Mouse (Mus musculus) heart, embryonic 14.5 days (tissue): ENCODE data around the gene Slc35f3. TPM values are rescaled to one million over a fixed set of nuclear protein-coding genes. Genes with fewer than 3 reads are reported as not detected.

Source experiments
- ATAC-seq: fragments of 200-750 bp; cut with Nextera tagmentation; 2 replicates; pipeline ENCODE4 v1.8.0; 2017; ENCODE audit warnings: low read depth, moderate TSS enrichment; ENCODE audit not compliant: insufficient number of reproducible peaks, insufficient read depth, low FRiP score
- H3K27ac ChIP-seq, 2 experiments: fragments of 200-500 bp in 1 of 2; fragments of 300-500 bp in 1 of 2; sonication (generic) in 1 of 2; replicated peaks in 1 of 2; 2 replicates each; pipeline ENCODE4 v1.5.1; 2012 to 2014; ENCODE audit warnings: low read depth in 2 of 2, low read length in 2 of 2, control low read depth in 1 of 2, mild to moderate bottlenecking in 1 of 2, mixed read lengths in 1 of 2; ENCODE audit not compliant: control insufficient read depth in 1 of 2, insufficient read depth in 1 of 2
- H3K27me3 ChIP-seq: fragments of 300-500 bp; sonication (generic); 2 replicates; pipeline ENCODE4 v1.6.1; 2014; ENCODE audit warnings: mild to moderate bottlenecking, low read length, control low read depth; ENCODE audit not compliant: control insufficient read depth, insufficient read depth
- H3K36me3 ChIP-seq: fragments of 300-500 bp; sonication (generic); 2 replicates; pipeline ENCODE4 v1.6.1; 2014; ENCODE audit warnings: mild to moderate bottlenecking, control low read depth, low read length, mixed read lengths; ENCODE audit not compliant: control insufficient read depth, insufficient read depth
- H3K4me1 ChIP-seq, 2 experiments: fragments of 200-500 bp in 1 of 2; fragments of 300-500 bp in 1 of 2; sonication (generic) in 1 of 2; 2 replicates each; pipeline ENCODE4 v1.6.1; 2012 to 2014; ENCODE audit warnings: low read length in 2 of 2, control low read depth in 1 of 2, mixed read lengths in 1 of 2; ENCODE audit not compliant: control insufficient read depth in 2 of 2, insufficient read depth in 2 of 2
- H3K4me2 ChIP-seq: fragments of 300-500 bp; sonication (generic); 2 replicates; pipeline ENCODE4 v1.6.1; 2014; ENCODE audit warnings: mild to moderate bottlenecking, low read length
- H3K4me3 ChIP-seq, 2 experiments: fragments of 200-500 bp in 1 of 2; fragments of 300-500 bp in 1 of 2; sonication (generic) in 1 of 2; 2 replicates each; pipeline ENCODE4 v1.5.1; 2012 to 2014; ENCODE audit warnings: low read length in 2 of 2, mild to moderate bottlenecking in 2 of 2, control low read depth in 1 of 2, low read depth in 1 of 2, moderate library complexity in 1 of 2; ENCODE audit not compliant: control insufficient read depth in 1 of 2, insufficient read depth in 1 of 2
- H3K9ac ChIP-seq: fragments of 300-500 bp; sonication (generic); 2 replicates; pipeline ENCODE4 v1.6.1; 2014; ENCODE audit warnings: mild to moderate bottlenecking, low read length
- H3K9me3 ChIP-seq: fragments of 300-500 bp; sonication (generic); 2 replicates; pipeline ENCODE4 v1.6.1; 2016; ENCODE audit warnings: low read length, control low read depth; ENCODE audit not compliant: control insufficient read depth
- WGBS: fragments of 180-500 bp; shearing (Covaris S2); extraction: QIAGEN DNeasy Blood & Tissue Kit; methylation state at CpG from one replicate; pipeline ENCODE4 v1.1.7; 2014; 5-methylcytosine and 5-hydroxymethylcytosine counted together
- polyA plus RNA-seq: library from polyadenylated mRNA; unstranded; fragments of >200 nt; fragmentation: Nextera tagmentation; extraction: Ambion mirVana; gene quantifications from 2 replicates; pipeline ENCODE4 v1.2.1, GENCODE M21; 2014

Gene Slc35f3
- polyA plus RNA-seq, 1 experiment from 2014 or later: not detected

GRCm38 (mm10) chr8:126269733-126270132 lies 28.6 kb upstream of the Slc35f3 start:
- H3K4me2 ChIP-seq: no peak overlapping the region
- no peaks in the 10 kb centered on the region for H3K36me3 ChIP-seq
- H3K4me3 ChIP-seq: no peak overlapping the region
- WGBS: 58% methylated on average over 6 of the region's 6 CpGs
- H3K9ac ChIP-seq: no peak overlapping the region
- no peaks in the 10 kb centered on the region for H3K27me3 ChIP-seq
- ATAC-seq: no peak
- no peaks in the 10 kb centered on the region for H3K9me3 ChIP-seq
- no peaks in the 10 kb centered on the region for H3K4me1 ChIP-seq
- no peak overlapping the region for H3K27ac ChIP-seq

GRCm38 (mm10) chr8:126272445-126272844 lies 25.9 kb upstream of the Slc35f3 start:
- ATAC-seq: no peak
- WGBS: 93% methylated on average over 2 of the region's 2 CpGs
- no peak overlapping the region for H3K4me3 ChIP-seq

DNA sequence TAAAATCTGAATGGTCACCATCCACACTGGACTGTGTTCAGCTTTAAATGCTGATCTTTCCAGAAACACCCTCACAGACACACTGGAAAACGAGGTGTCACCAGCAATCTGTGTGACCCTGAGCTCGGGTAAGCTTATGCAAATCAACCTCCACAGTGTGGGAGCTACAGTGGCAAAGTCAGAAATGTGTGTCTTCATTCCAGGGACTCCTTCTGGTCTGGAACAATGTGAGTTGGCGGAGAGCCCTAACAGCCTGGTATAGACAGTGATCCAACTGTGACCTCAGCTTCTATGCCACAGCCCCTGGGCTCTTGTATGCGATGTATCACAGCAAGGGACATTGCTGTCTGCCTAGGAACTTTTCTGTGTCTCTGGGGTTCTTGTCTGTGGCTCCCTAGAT lies 25.3 kb upstream of the Slc35f3 start:
- no peak overlapping the region for H3K27ac ChIP-seq
- H3K27me3 ChIP-seq: no peaks in the 10 kb centered on the region
- no peaks in the 10 kb centered on the region for H3K4me1 ChIP-seq
- 43% methylated on average over 4 of the region's 4 CpGs for WGBS
- no peak overlapping the region for H3K9ac ChIP-seq
- H3K36me3 ChIP-seq: no peaks in the 10 kb centered on the region
- no peak overlapping the region for H3K4me3 ChIP-seq
- no peaks in the 10 kb centered on the region for H3K9me3 ChIP-seq
- H3K4me2 ChIP-seq: no peak overlapping the region
- ATAC-seq: no peak

More at GRCm38 (mm10) chr8:126272445-126272844, 25.9 kb upstream of the Slc35f3 start:
- Histone ChIP-seq H3K9me3 (no peaks in the 10 kb centered on the region), H3K4me2 (no peak overlapping the region), H3K27ac (no peak overlapping the region), H3K36me3 (no peaks in the 10 kb centered on the region), H3K27me3 (no peaks in the 10 kb centered on the region), H3K4me1 (no peaks in the 10 kb centered on the region), H3K9ac (no peak overlapping the region)

GRCm38 (mm10) chr8:126274866-126275360 lies 23.4 kb upstream of the Slc35f3 start:
- WGBS: 63% methylated on average over 4 of the region's 4 CpGs
- H3K4me2 ChIP-seq: no peak overlapping the region
- ATAC-seq: no peak
- no peaks in the 10 kb centered on the region for H3K4me1 ChIP-seq
- no peak overlapping the region for H3K4me3 ChIP-seq
- H3K36me3 ChIP-seq: no peaks in the 10 kb centered on the region
- no peaks in the 10 kb centered on the region for H3K9me3 ChIP-seq
- no peak overlapping the region for H3K27ac ChIP-seq
- H3K9ac ChIP-seq: no peak overlapping the region
- no peaks in the 10 kb centered on the region for H3K27me3 ChIP-seq

GRCm38 (mm10) chr8:126275886-126276285 lies 22.5 kb upstream of the Slc35f3 start:
- no peak overlapping the region for H3K4me3 ChIP-seq
- H3K27me3 ChIP-seq: no peaks in the 10 kb centered on the region
- no peaks in the 10 kb centered on the region for H3K36me3 ChIP-seq
- H3K9me3 ChIP-seq: no peaks in the 10 kb centered on the region
- no peaks in the 10 kb centered on the region for H3K4me1 ChIP-seq
- ATAC-seq: no peak
- no peak overlapping the region for H3K4me2 ChIP-seq
- no peak overlapping the region for H3K27ac ChIP-seq
- WGBS: 67% methylated on average over 4 of the region's 4 CpGs
- H3K9ac ChIP-seq: no peak overlapping the region

- no peak overlapping the region for H3K27ac ChIP-seq
- no peak overlapping the region for H3K4me2 ChIP-seq
- H3K4me3 ChIP-seq: no peak overlapping the region
- 69% methylated on average over 10 of the region's 10 CpGs for WGBS
- no peaks in the 10 kb centered on the region for H3K4me1 ChIP-seq
- no peaks in the 10 kb centered on the region for H3K36me3 ChIP-seq
- no peaks in the 10 kb centered on the region for H3K9me3 ChIP-seq
- H3K9ac ChIP-seq: no peak overlapping the region
- ATAC-seq: no peak
- H3K27me3 ChIP-seq: 0 out of 2 replicates have a peak, but pooled peaks cover 10% of the 10 kb centered on the region
Measured at GRCm38 (mm10) chr8:126291951-126292350, 6.4 kb upstream of the Slc35f3 start.

GRCm38 (mm10) chr8:126297284-126297845 lies 993 bp upstream of the Slc35f3 start:
- Histone ChIP-seq H3K4me2 (no peak overlapping the region), H3K4me1 (peaks cover 0 to 9% of the 10 kb centered on the region in 2 experiments; a peak in 1 of 4 replicates), H3K36me3 (no peaks in the 10 kb centered on the region), H3K9me3 (no peaks in the 10 kb centered on the region), H3K27ac (no peak overlapping the region), H3K27me3 (peaks cover 38% of the 10 kb centered on the region), H3K9ac (no peak overlapping the region), H3K4me3 (no peak overlapping the region)
- WGBS: 10% methylated on average over 1 of the region's 1 CpGs
- no peak for ATAC-seq

DNA sequence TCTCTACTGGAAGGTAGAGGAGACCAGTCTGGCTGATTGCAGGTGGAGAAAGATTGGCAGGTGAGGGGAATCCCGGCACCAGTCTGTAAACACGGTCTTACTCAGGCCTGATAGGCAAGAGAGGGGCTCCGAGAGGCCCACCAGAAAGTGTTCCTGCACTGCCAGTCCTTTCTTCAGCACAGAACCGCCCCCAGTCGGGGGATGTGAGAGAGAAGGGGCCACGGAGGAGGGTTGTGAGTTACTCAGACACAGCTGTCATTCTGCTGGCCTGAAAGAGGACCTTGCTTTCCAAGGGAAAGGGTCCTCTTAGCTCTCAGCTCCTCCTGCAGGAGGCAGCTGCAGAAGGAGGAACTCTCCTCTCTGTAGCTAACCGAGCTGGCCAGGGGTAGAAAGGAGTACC lies 975 bp downstream of the Slc35f3 start:
- no peak for ATAC-seq
- Histone ChIP-seq H3K27me3 (peaks cover 38% of the 10 kb centered on the region), H3K36me3 (no peaks in the 10 kb centered on the region), H3K4me3 (no peak overlapping the region), H3K4me1 (peaks cover 0 to 9% of the 10 kb centered on the region in 2 experiments; a peak in 1 of 4 replicates), H3K9me3 (no peaks in the 10 kb centered on the region), H3K9ac (no peak overlapping the region), H3K4me2 (no peak overlapping the region), H3K27ac (no peak overlapping the region)
- WGBS: 15% methylated on average over 7 of the region's 7 CpGs
